Mouse (Mus musculus) spleen, adult 2 months (tissue): ENCODE measurements around the gene Mrps6.
"Not testable (repeated sequence)": the region's sequence is repeated elsewhere in the genome, so short reads cannot be mapped to it uniquely, and the experiment has no call there.

Source experiments
- CTCF ChIP-seq: fragments of 200-500 bp; IDR thresholded peaks from 2 replicates; pipeline ENCODE4 v1.5.1; 2011; ENCODE audit warnings: mild to moderate bottlenecking, inconsistent platforms; ENCODE audit not compliant: insufficient read depth, insufficient read length, insufficient replicate concordance; ENCODE audit errors: extremely low read depth
- POLR2A ChIP-seq: fragments of 200-500 bp; IDR thresholded peaks from 2 replicates; pipeline ENCODE4 v1.6.1; 2011; ENCODE audit warnings: low read depth, low read length, inconsistent platforms

DNA sequence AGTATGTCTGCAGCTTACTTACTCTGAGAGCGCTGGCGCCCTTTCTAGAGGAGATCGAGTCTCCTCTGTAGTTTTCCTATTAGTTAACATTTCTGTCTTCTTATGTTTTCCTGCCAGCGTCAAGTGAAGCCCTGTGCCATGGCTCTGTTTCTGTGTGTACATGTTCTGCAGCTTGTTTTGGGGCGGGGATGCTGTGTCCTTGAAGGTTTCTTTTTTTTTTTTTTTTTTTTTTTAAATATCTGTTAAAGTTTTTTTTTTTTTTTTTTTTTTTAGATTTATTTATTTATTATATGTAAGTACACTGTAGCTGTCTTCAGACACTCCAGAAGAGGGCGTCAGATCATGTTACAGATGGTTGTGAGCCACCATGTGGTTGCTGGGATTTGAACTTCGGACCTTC is 44.9 kb downstream of the Mrps6 start:
- TF ChIP-seq POLR2A, CTCF: not testable (repeated sequence)
